Mouse (Mus musculus): ENCODE measurements at regions not wholly inside any gene's neighbourhood (a gene's known extent, or its start where the extent isn't known, plus 50 kb on each side); places are given as distances from the start of the nearest gene placed in this dataset.

GRCm38 (mm10) chr9:90699064-90699463 is 428.5 kb upstream of the Tbc1d2b start:
- TF ChIP-seq CTCF (IDR thresholded peaks at IDR 0.05; ENCODE audit: control insufficient read depth, insufficient read depth, insufficient read length) (no peak), MYOG (IDR thresholded peaks at IDR 0.05; ENCODE audit: control insufficient read depth, extremely low read depth, insufficient read length) (no peak), USF1 (IDR thresholded peaks at IDR 0.05; ENCODE audit: low read depth) (no peak)
